Mouse (Mus musculus) brain, embryonic 14.5 days (tissue): ENCODE measurements around the gene Trim59. TPM values are rescaled to one million over a fixed set of nuclear protein-coding genes. Genes with fewer than 3 reads are reported as not detected.

Experiments
- DNase-seq: peaks from one replicate; pipeline ENCODE4 v3.0.0-alpha.2; 2011; ENCODE audit warnings: low read depth
- CTCF ChIP-seq: fragments of 200-500 bp; IDR thresholded peaks from 2 replicates; pipeline ENCODE4 v1.5.1; 2012; ENCODE audit warnings: inconsistent platforms, mild to moderate bottlenecking, moderate library complexity, borderline replicate concordance; ENCODE audit not compliant: insufficient read depth, insufficient read length; ENCODE audit errors: extremely low read depth
- POLR2A ChIP-seq: fragments of 200-500 bp; IDR thresholded peaks from 2 replicates; pipeline ENCODE4 v1.6.1; 2012; ENCODE audit warnings: mild to moderate bottlenecking, inconsistent platforms, borderline replicate concordance; ENCODE audit not compliant: poor library complexity, insufficient read depth, insufficient read length, severe bottlenecking; ENCODE audit errors: extremely low read depth
- polyA plus RNA-seq: library from polyadenylated mRNA; depleted of rRNA; stranded (reverse); fragments of >200 nt; gene quantifications from 2 replicates; pipeline ENCODE4 v1.2.3, GENCODE M21; 2012; rRNA removed

The Trim59 gene
- 19.9 and 24.2 TPM in 2 replicates for polyA plus RNA-seq

- peak; percentile 97 for DNase-seq
- peak; percentile 99 for TF ChIP-seq POLR2A
- TF ChIP-seq CTCF = no peak
These were observed at the start of gene Trim59 for GRCm38 (mm10) chr3:69044645-69045399. TSS of gene Trim59 (minus strand) at chr3:69044755.

GRCm38 (mm10) chr3:69064005-69064404, 19.4 kb upstream of the Trim59 start:
- TF ChIP-seq CTCF (no peak), POLR2A (no peak)
- peak; percentile 69 for DNase-seq

- TF ChIP-seq CTCF = no peak
- TF ChIP-seq POLR2A = no peak
- no peak for DNase-seq
These were observed 18.2 kb upstream of the Trim59 start for GRCm38 (mm10) chr3:69062764-69063163.

- TF ChIP-seq POLR2A (no peak), CTCF (no peak)
- DNase-seq = no peak
These were observed 16.1 kb upstream of the Trim59 start for GRCm38 (mm10) chr3:69060672-69061071.

GRCm38 (mm10) chr3:69055871-69056270, 11.3 kb upstream of the Trim59 start:
- TF ChIP-seq POLR2A (no peak), CTCF (no peak)

DNA sequence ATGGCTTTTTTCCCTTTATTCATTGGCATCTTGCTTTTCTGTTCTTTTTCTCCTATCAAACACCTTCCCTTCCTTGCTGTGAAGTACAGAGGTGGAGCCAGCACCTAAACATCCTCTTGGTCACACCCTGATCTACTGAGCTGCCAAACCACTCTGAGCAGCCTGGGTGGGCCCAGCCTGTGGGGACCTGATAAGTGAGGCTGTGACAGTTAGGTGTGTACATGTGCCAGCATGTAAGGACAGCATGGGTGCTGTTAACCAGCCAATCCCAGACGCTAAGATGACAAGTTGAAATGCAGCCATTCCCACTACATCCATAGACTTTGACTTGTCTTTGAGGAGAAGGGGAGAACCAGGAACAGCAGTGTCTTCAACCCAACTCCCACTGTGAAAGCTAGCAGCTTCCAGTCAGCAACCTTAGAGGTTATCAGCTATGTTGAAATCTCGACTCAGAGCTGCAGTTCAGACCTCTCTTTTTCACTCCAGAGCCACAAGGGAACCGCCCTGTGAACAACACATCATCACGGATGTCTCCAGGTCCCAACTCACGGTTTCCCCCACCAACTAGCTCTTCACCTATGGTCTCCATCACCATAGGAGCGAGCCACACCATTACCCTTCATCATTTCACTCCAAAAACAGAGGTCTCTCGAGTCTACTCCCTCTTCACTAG, 10.3 kb upstream of the Trim59 start:
- TF ChIP-seq POLR2A = no peak
- TF ChIP-seq CTCF = no peak
- DNase-seq = no peak

More at GRCm38 (mm10) chr3:69055871-69056270, 11.3 kb upstream of the Trim59 start:
- DNase-seq = no peak

DNA sequence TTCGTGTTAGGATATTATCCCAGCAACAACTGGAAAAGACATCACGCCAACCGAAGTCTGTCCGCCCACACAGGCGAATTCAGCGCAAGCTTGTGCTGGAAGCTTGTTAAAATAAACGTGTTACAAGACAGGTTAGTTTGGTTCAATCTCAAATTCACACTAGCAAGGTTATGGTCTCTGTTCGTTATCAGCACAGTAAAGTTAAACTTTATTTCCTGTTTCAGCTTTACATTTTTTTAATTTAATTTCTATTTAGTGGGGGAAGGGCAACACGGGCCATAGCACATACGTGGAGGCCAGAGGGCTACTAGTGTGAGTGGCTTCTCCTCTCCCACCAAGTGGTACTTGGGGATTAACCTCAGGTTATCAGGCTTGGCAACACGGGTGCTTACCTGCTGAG, 7.3 kb upstream of the Trim59 start:
- TF ChIP-seq POLR2A = no peak
- no peak for TF ChIP-seq CTCF

GRCm38 (mm10) chr3:69049011-69049410, 4.5 kb upstream of the Trim59 start:
- TF ChIP-seq POLR2A (no peak), CTCF (no peak)
- DNase-seq = no peak

More for the DNA sequence above, 7.3 kb upstream of the Trim59 start:
- no peak for DNase-seq

GRCm38 (mm10) chr3:69047684-69048083, 3.1 kb upstream of the Trim59 start:
- DNase-seq = no peak
- no peak for TF ChIP-seq POLR2A

DNA sequence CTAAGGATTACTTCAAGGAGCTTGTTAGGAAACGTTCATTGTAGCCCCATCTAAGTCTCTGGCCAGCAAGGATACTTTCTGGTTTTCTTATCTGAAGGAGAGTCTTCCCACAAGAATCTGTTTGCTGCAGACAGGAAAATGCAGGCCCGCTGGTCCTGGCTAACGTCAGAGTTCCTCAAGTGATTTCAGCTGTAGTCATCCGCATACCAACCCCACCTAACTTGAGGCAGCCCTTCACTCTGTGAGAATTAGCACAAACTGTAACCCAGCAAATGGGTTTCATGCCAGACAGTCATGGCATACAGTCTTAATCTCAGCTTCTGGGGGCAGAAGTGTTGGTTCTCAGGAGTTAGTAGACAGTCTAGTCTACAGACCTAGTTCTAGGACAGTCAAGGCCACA, 2.0 kb upstream of the Trim59 start:
- TF ChIP-seq POLR2A = no peak
- TF ChIP-seq CTCF = no peak

DNA sequence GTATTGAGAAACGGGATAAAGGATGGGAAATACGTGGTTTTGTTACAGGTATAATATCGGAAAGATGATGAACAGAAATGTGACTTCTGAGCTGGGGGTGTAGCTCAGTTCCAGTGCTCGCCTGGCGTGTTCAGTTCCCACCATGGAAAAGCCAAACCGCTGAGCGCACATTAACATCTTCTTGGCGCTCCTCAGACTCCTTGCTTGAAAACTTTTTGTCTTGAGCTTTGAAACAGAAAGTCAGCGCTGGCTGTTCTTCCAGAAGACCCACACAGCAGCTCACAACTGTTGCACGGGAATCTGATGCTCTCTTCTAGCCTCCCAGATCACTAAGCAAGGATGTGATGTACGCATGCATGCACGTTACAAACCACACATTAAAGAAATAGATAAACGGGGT, 1.2 kb upstream of the Trim59 start:
- TF ChIP-seq POLR2A (no peak), CTCF (no peak)
- peak; percentile 44 for DNase-seq

More for the DNA sequence above, 2.0 kb upstream of the Trim59 start:
- no peak for DNase-seq

DNA sequence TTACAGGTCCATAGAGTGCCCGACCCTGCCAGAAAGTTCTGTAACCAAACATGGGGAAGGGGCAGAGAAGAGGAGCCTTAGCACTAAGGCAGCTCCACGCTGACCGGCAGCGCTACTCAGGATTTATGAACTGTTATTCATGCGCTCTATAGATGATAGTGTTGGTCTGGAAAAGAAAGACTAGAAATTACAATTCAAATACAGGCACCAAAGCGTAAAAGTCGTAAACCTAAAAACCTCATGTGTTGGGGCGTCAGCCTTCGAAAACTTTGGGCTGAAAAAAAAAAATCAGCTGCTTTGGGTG, 797 bp upstream of the Trim59 start:
- no peak for TF ChIP-seq CTCF
- no peak for TF ChIP-seq POLR2A
- DNase-seq = no peak
